Mouse (Mus musculus) kidney, adult 2 months (tissue): Measurements from ENCODE around the gene 9130019O22Rik.

Experiments
- CTCF ChIP-seq: fragments of 200-500 bp; conservative IDR thresholded peaks from 2 replicates; pipeline ENCODE4 v1.5.1; 2011; ENCODE audit warnings: low read depth, mild to moderate bottlenecking, control low read depth, low read length, moderate library complexity, mixed read lengths; ENCODE audit not compliant: insufficient read depth, insufficient read length
- POLR2A ChIP-seq: fragments of 200-500 bp; IDR thresholded peaks from one replicate; pipeline ENCODE4 v1.6.1; 2011; ENCODE audit warnings: low read depth, low read length, control low read depth

DNA sequence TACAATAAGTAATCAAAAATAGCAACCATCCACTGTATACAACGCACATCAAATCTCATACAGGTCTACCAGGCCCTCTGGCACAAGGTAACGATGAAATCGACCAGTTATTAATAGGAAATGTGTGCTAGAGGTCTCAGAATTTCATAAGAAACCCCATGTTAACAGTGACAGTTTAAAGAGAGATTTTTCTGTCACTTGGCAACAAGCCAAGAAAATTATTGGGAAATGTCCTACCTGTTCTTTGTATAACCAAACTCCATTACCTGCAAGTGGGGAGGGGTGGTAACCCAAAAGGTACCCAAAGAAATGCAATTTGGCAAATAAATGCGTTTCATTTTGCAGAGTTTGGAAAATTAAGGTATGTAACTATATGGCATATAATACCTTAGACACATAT lies 28.5 kb downstream of the 9130019O22Rik start:
- TF ChIP-seq CTCF (no peak), POLR2A (no peak)
